ENCODE assay signal across 8 mouse cellular contexts in the genomic region with DNA sequence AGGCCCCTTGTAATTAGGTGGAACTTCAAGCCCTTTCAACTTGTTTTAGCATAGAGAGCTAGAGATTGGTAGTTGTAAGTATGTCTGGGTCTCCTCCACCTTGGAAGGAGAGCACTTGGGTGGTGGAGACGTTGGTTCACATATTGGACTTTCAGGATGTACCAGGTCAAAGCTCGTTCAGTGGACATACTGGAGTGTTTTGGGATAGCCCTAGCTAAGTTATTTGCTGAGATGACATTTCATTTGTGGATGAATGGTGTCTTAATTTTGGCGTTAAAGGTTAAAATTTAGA. TPM values are rescaled to one million over a fixed set of nuclear protein-coding genes. Genes with fewer than 3 reads are reported as not detected.
A peak's percentile ranks its signal among the peaks of the same experiment; 100 is the strongest.
DNase-seq lines count a peak whose midpoint lies in the region; ATAC-seq lines count a peak whose summit lies in the region.

No protein-coding gene starts in this region.

- DNase-seq in lung, postnatal 36 days: no peak
- no peak for DNase-seq in urinary bladder, postnatal 10 days (ENCODE audit: low spot score)
- DNase-seq in adrenal gland, adult 2 months: no peak
- DNase-seq in urinary bladder, postnatal 4 days (ENCODE audit: low spot score in 2 of 2): no peak

- H3K4me1 ChIP-seq in lung, embryonic 15.5 days: peaks cover 23% of the 10 kb centered on the region
- peaks cover 18% of the 10 kb centered on the region for H3K4me1 ChIP-seq in embryonic facial prominence, embryonic 13.5 days
- 0 out of 2 replicates have a peak, but pooled peaks cover 5% of the 10 kb centered on the region for H3K4me1 ChIP-seq in intestine, embryonic 15.5 days (replicated peaks)
- H3K4me1 ChIP-seq in midbrain, embryonic 16.5 days (ENCODE audit: control insufficient read depth, insufficient read depth, low read length): peaks cover 21% of the 10 kb centered on the region

- peak overlapping the region; percentile 98 for H3K9ac ChIP-seq in lung, embryonic 15.5 days
- peak overlapping the region; percentile 98 for H3K9ac ChIP-seq in embryonic facial prominence, embryonic 13.5 days
- peak overlapping the region; percentile 99 for H3K9ac ChIP-seq in intestine, embryonic 15.5 days
- H3K9ac ChIP-seq in midbrain, embryonic 16.5 days (ENCODE audit: low read depth, low read length): peak overlapping the region; percentile 90

- ATAC-seq in lung, embryonic 15.5 days (ENCODE audit: borderline replicate concordance, extremely low read depth, low FRiP score, low TSS enrichment): no peak
- ATAC-seq in embryonic facial prominence, embryonic 13.5 days (ENCODE audit: insufficient number of reproducible peaks, insufficient read depth, low FRiP score, low TSS enrichment, low read depth): no peak
- no peak for ATAC-seq in intestine, embryonic 15.5 days
- ATAC-seq in midbrain, embryonic 16.5 days: no peak

- peak overlapping the region; percentile 99 for H3K4me3 ChIP-seq in lung, embryonic 15.5 days
- H3K4me3 ChIP-seq in embryonic facial prominence, embryonic 13.5 days: peak overlapping the region; percentile 98
- H3K4me3 ChIP-seq in intestine, embryonic 15.5 days (replicated peaks): peak overlapping the region; percentile 95
- peak overlapping the region; percentile 69 for H3K4me3 ChIP-seq in midbrain, embryonic 16.5 days (ENCODE audit: low read depth, low read length)

- H3K27ac ChIP-seq in lung, embryonic 15.5 days: peak overlapping the region; percentile 98
- H3K27ac ChIP-seq in embryonic facial prominence, embryonic 13.5 days: no peak overlapping the region; the same call in 1 of the 2 replicates
- H3K27ac ChIP-seq in intestine, embryonic 15.5 days: no peak overlapping the region
- H3K27ac ChIP-seq in midbrain, embryonic 16.5 days (ENCODE audit: low read length): no peak overlapping the region

- 8% methylated on average over 3 of the region's 3 CpGs for WGBS in lung, embryonic 15.5 days
- WGBS in embryonic facial prominence, embryonic 13.5 days: 16% methylated on average over 3 of the region's 3 CpGs
- WGBS in intestine, embryonic 15.5 days: 11% methylated on average over 3 of the region's 3 CpGs
- 27% methylated on average over 3 of the region's 3 CpGs for WGBS in midbrain, embryonic 16.5 days

- no peaks in the 10 kb centered on the region for H3K27me3 ChIP-seq in lung, embryonic 15.5 days
- H3K27me3 ChIP-seq in embryonic facial prominence, embryonic 13.5 days: no peaks in the 10 kb centered on the region
- no peaks in the 10 kb centered on the region for H3K27me3 ChIP-seq in intestine, embryonic 15.5 days (replicated peaks)
- no peaks in the 10 kb centered on the region for H3K27me3 ChIP-seq in midbrain, embryonic 16.5 days (ENCODE audit: control insufficient read depth, insufficient read depth, low read depth, low read length)

- peak overlapping the region; percentile 76 for H3K4me2 ChIP-seq in lung, embryonic 15.5 days
- peak overlapping the region; percentile 74 for H3K4me2 ChIP-seq in embryonic facial prominence, embryonic 13.5 days
- H3K4me2 ChIP-seq in intestine, embryonic 15.5 days (replicated peaks): peak overlapping the region; percentile 65
- peak overlapping the region; percentile 68 for H3K4me2 ChIP-seq in midbrain, embryonic 16.5 days (ENCODE audit: low read length)

- H3K9me3 ChIP-seq in lung, embryonic 15.5 days: no peaks in the 10 kb centered on the region
- no peaks in the 10 kb centered on the region for H3K9me3 ChIP-seq in embryonic facial prominence, embryonic 13.5 days
- no peaks in the 10 kb centered on the region for H3K9me3 ChIP-seq in intestine, embryonic 15.5 days
- H3K9me3 ChIP-seq in midbrain, embryonic 16.5 days (replicated peaks; ENCODE audit: control insufficient read depth, low read length, poor library complexity, severe bottlenecking): no peaks in the 10 kb centered on the region

- H3K36me3 ChIP-seq in lung, embryonic 15.5 days: no peaks in the 10 kb centered on the region
- no peaks in the 10 kb centered on the region for H3K36me3 ChIP-seq in embryonic facial prominence, embryonic 13.5 days
- no peaks in the 10 kb centered on the region for H3K36me3 ChIP-seq in intestine, embryonic 15.5 days
- no peaks in the 10 kb centered on the region for H3K36me3 ChIP-seq in midbrain, embryonic 16.5 days (ENCODE audit: control insufficient read depth, insufficient read depth, low read length)

RNA-seq across cellular contexts. Expression of a gene that starts 1.4 kb away (rescaled TPM):
- 78.3 and 80.0 TPM in 2 replicates for polyA plus RNA-seq in lung, embryonic 15.5 days (2015; fragmentation: Nextera tagmentation; extraction: Ambion mirVana)
- polyA plus RNA-seq in embryonic facial prominence, embryonic 13.5 days (2015; fragmentation: Nextera tagmentation; extraction: Ambion mirVana): 102 and 105 TPM in 2 replicates
- polyA plus RNA-seq in intestine, embryonic 15.5 days (2015; fragmentation: Nextera tagmentation; extraction: Ambion mirVana): 68.7 and 83.2 TPM in 2 replicates
- polyA plus RNA-seq in midbrain, embryonic 16.5 days (2015; fragmentation: Nextera tagmentation; extraction: Ambion mirVana): 85.9 and 91.5 TPM in 2 replicates
- 100 to 1,000 TPM in 1 of 2 experiments, 10 to 100 TPM in 1; 95.6 to 116 TPM for total RNA-seq in adrenal gland, adult 2 months (2021)
- polyA plus RNA-seq in adrenal gland, adult 2 months (2012; rRNA removed): 41.8 and 46.6 TPM in 2 replicates

RNA-seq across cellular contexts. Expression of a gene that starts 40.2 kb away (rescaled TPM):
- polyA plus RNA-seq in lung, embryonic 15.5 days (2015; fragmentation: Nextera tagmentation; extraction: Ambion mirVana): 64.9 and 66.7 TPM in 2 replicates
- polyA plus RNA-seq in embryonic facial prominence, embryonic 13.5 days (2015; fragmentation: Nextera tagmentation; extraction: Ambion mirVana): 56.5 and 60.5 TPM in 2 replicates
- polyA plus RNA-seq in intestine, embryonic 15.5 days (2015; fragmentation: Nextera tagmentation; extraction: Ambion mirVana): 62.6 and 74.2 TPM in 2 replicates
- 45.8 and 53.0 TPM in 2 replicates for polyA plus RNA-seq in midbrain, embryonic 16.5 days (2015; fragmentation: Nextera tagmentation; extraction: Ambion mirVana)
- 100 to 1,000 TPM in 1 of 2 experiments, 10 to 100 TPM in 1; 88.5 to 130 TPM for total RNA-seq in adrenal gland, adult 2 months (2021)
- polyA plus RNA-seq in adrenal gland, adult 2 months (2012; rRNA removed): 308 and 320 TPM in 2 replicates
